Comparison of ENCODE assay signal across 20 mouse cellular contexts in genomic region chr7:100997215-100997614, GRCm38 (mm10). TPM values are rescaled to one million over a fixed set of nuclear protein-coding genes. Genes with fewer than 3 reads are reported as not detected.
"Had no signal": no experiment of that assay in that cellular context is flagged by ENCODE, and none has a peak within 500 bp of the region (broad histone marks: within the 10 kb centered on the region; RNA-seq: fewer than 3 reads in every experiment).

No protein-coding gene starts in this region.

- H3K36me3 ChIP-seq: limb, embryonic 12.5 days; limb, embryonic 15.5 days had no signal

- ATAC-seq: intestine, postnatal 0 days; lung, postnatal 0 days had no signal

- H3K27me3 ChIP-seq: limb, embryonic 12.5 days; limb, embryonic 15.5 days had no signal

- H3K27ac ChIP-seq: limb, embryonic 12.5 days; limb, embryonic 15.5 days; macrophage; stomach, postnatal 0 days had no signal

- DNase-seq: kidney, adult 8-10 months; kidney, postnatal 14 days; kidney, postnatal 4 days; left cerebral cortex, postnatal 4 days; lung, embryonic 14.5 days; midbrain, embryonic 14.5 days; right cerebral cortex, postnatal 14 days; right cerebral cortex, postnatal 4 days; thymus, adult 2 months; thymus, postnatal 14 days; thymus, postnatal 4 days had no signal

- H3K4me1 ChIP-seq: limb, embryonic 12.5 days; limb, embryonic 15.5 days had no signal

- H3K4me3 ChIP-seq: limb, embryonic 12.5 days; limb, embryonic 15.5 days; megakaryocyte, embryonic 14.5 days had no signal

- H3K9me3 ChIP-seq: limb, embryonic 12.5 days; limb, embryonic 15.5 days; megakaryocyte, embryonic 14.5 days had no signal

- H3K9ac ChIP-seq: limb, embryonic 12.5 days; limb, embryonic 15.5 days; lung, embryonic 14.5 days had no signal

- H3K4me2 ChIP-seq: limb, embryonic 12.5 days; limb, embryonic 15.5 days; lung, embryonic 14.5 days; midbrain, embryonic 11.5 days had no signal

RNA-seq across cellular contexts. Expression of gene P2ry2, which starts 15.5 kb away (rescaled TPM):
- polyA plus RNA-seq: midbrain, embryonic 11.5 days; neural tube, embryonic 14.5 days had no signal
